Mouse (Mus musculus): ENCODE data around the gene Zfp592. TPM values are rescaled to one million over a fixed set of nuclear protein-coding genes. Genes with fewer than 3 reads are reported as not detected.

Gene Zfp592
- polyA plus RNA-seq, 1 experiment from 2014 or later, result 8.3 TPM

GRCm38 (mm10) chr7:80997776-80998175 is 4.3 kb downstream of the Zfp592 start:
- peaks cover 21% of the 10 kb centered on the region for H3K4me1 ChIP-seq
- H3K27me3 ChIP-seq, result no peaks in the 10 kb centered on the region
- H3K9ac ChIP-seq (replicated peaks), result no peak overlapping the region
- no peaks in the 10 kb centered on the region for H3K36me3 ChIP-seq
- H3K9me3 ChIP-seq, result no peaks in the 10 kb centered on the region
- no peak for ATAC-seq (replicated peaks)
- H3K27ac ChIP-seq (replicated peaks), result no peak overlapping the region
- no peak overlapping the region for H3K4me2 ChIP-seq (replicated peaks)
- H3K4me3 ChIP-seq, result no peak overlapping the region
- WGBS, result 81% methylated on average over 6 of the region's 6 CpGs

- no peaks in the 10 kb centered on the region for H3K36me3 ChIP-seq
- no peak overlapping the region for H3K4me2 ChIP-seq (replicated peaks)
- H3K27ac ChIP-seq (replicated peaks), result no peak overlapping the region
- no peak for ATAC-seq (replicated peaks)
- peaks cover 15% of the 10 kb centered on the region for H3K4me1 ChIP-seq
- no peaks in the 10 kb centered on the region for H3K9me3 ChIP-seq
- H3K9ac ChIP-seq (replicated peaks), result no peak overlapping the region
- H3K27me3 ChIP-seq, result no peaks in the 10 kb centered on the region
- no peak overlapping the region for H3K4me3 ChIP-seq
- 89% methylated on average over 2 of the region's 2 CpGs for WGBS
Observed at GRCm38 (mm10) chr7:80999536-80999935, 6.1 kb downstream of the Zfp592 start.

- H3K4me1 ChIP-seq, result no peaks in the 10 kb centered on the region; the same call in 1 of the 2 replicates
- no peak overlapping the region for H3K4me3 ChIP-seq
- no peak for ATAC-seq (replicated peaks)
- H3K9ac ChIP-seq (replicated peaks), result no peak overlapping the region
- no peaks in the 10 kb centered on the region for H3K27me3 ChIP-seq
- H3K36me3 ChIP-seq, result no peaks in the 10 kb centered on the region
- no peak overlapping the region for H3K4me2 ChIP-seq (replicated peaks)
- no peak overlapping the region for H3K27ac ChIP-seq (replicated peaks)
- 54% methylated on average over 5 of the region's 5 CpGs for WGBS
- no peaks in the 10 kb centered on the region for H3K9me3 ChIP-seq
Observed at GRCm38 (mm10) chr7:81001844-81002243, 8.4 kb downstream of the Zfp592 start.

GRCm38 (mm10) chr7:81004556-81005079 is 11.1 kb downstream of the Zfp592 start:
- Histone ChIP-seq H3K27me3 (no peaks in the 10 kb centered on the region), H3K36me3 (no peaks in the 10 kb centered on the region), H3K4me1 (no peaks in the 10 kb centered on the region; the same call in 1 of the 2 replicates), H3K4me2 (replicated peaks) (no peak overlapping the region), H3K9ac (replicated peaks) (no peak overlapping the region), H3K27ac (replicated peaks) (no peak overlapping the region), H3K9me3 (no peaks in the 10 kb centered on the region), H3K4me3 (no peak overlapping the region)
- no peak for ATAC-seq (replicated peaks)
- WGBS, result 87% methylated on average over 3 of the region's 3 CpGs

- Histone ChIP-seq H3K9ac (replicated peaks) (no peak overlapping the region), H3K27me3 (no peaks in the 10 kb centered on the region), H3K9me3 (no peaks in the 10 kb centered on the region), H3K4me2 (replicated peaks) (no peak overlapping the region), H3K4me3 (no peak overlapping the region), H3K27ac (replicated peaks) (no peak overlapping the region), H3K36me3 (peaks cover 6% of the 10 kb centered on the region), H3K4me1 (no peaks in the 10 kb centered on the region; the same call in 1 of the 2 replicates)
- ATAC-seq (replicated peaks), result no peak
- WGBS, result 65% methylated on average over 1 of the region's 1 CpGs
Observed at GRCm38 (mm10) chr7:81005969-81006368, 12.5 kb downstream of the Zfp592 start.

- ATAC-seq (replicated peaks), result no peak
- no peak overlapping the region for H3K27ac ChIP-seq (replicated peaks)
- no peaks in the 10 kb centered on the region for H3K9me3 ChIP-seq
- no peaks in the 10 kb centered on the region; the same call in 1 of the 2 replicates for H3K4me1 ChIP-seq
- H3K27me3 ChIP-seq, result no peaks in the 10 kb centered on the region
- H3K4me2 ChIP-seq (replicated peaks), result no peak overlapping the region
- H3K9ac ChIP-seq (replicated peaks), result no peak overlapping the region
- H3K36me3 ChIP-seq, result peaks cover 15% of the 10 kb centered on the region
- H3K4me3 ChIP-seq, result no peak overlapping the region
- WGBS, result 85% methylated on average over 3 of the region's 3 CpGs
Observed at GRCm38 (mm10) chr7:81008285-81008684, 14.8 kb downstream of the Zfp592 start.

- H3K4me3 ChIP-seq, result no peak overlapping the region
- WGBS, result 96% methylated on average over 3 of the region's 3 CpGs
- H3K36me3 ChIP-seq, result peaks cover 15% of the 10 kb centered on the region
- H3K4me2 ChIP-seq (replicated peaks), result no peak overlapping the region
- no peaks in the 10 kb centered on the region; the same call in 1 of the 2 replicates for H3K4me1 ChIP-seq
- H3K27me3 ChIP-seq, result no peaks in the 10 kb centered on the region
- no peak overlapping the region for H3K9ac ChIP-seq (replicated peaks)
- no peaks in the 10 kb centered on the region for H3K9me3 ChIP-seq
- ATAC-seq (replicated peaks), result no peak
- H3K27ac ChIP-seq (replicated peaks), result no peak overlapping the region
Observed at GRCm38 (mm10) chr7:81011576-81011975, 18.1 kb downstream of the Zfp592 start.

- Histone ChIP-seq H3K9me3 (no peaks in the 10 kb centered on the region), H3K4me2 (replicated peaks) (no peak overlapping the region), H3K4me1 (no peaks in the 10 kb centered on the region), H3K4me3 (no peak overlapping the region), H3K27ac (replicated peaks) (no peak overlapping the region), H3K9ac (replicated peaks) (no peak overlapping the region), H3K36me3 (peaks cover 23% of the 10 kb centered on the region), H3K27me3 (no peaks in the 10 kb centered on the region)
- ATAC-seq (replicated peaks), result no peak
- WGBS, result 46% methylated on average over 11 of the region's 11 CpGs
Observed at GRCm38 (mm10) chr7:81020307-81020706, 26.8 kb downstream of the Zfp592 start.

- H3K9ac ChIP-seq (replicated peaks), result no peak overlapping the region
- ATAC-seq (replicated peaks), result no peak
- H3K27me3 ChIP-seq, result no peaks in the 10 kb centered on the region
- H3K4me2 ChIP-seq (replicated peaks), result no peak overlapping the region
- H3K27ac ChIP-seq (replicated peaks), result no peak overlapping the region
- no peak overlapping the region for H3K4me3 ChIP-seq
- H3K36me3 ChIP-seq, result peaks cover 35% of the 10 kb centered on the region
- H3K9me3 ChIP-seq, result no peaks in the 10 kb centered on the region
- no peaks in the 10 kb centered on the region for H3K4me1 ChIP-seq
Observed at GRCm38 (mm10) chr7:81022731-81023130, 29.2 kb downstream of the Zfp592 start.

GRCm38 (mm10) chr7:81024118-81024517 is 30.6 kb downstream of the Zfp592 start:
- 65% methylated on average over 5 of the region's 5 CpGs for WGBS
- Histone ChIP-seq H3K27ac (replicated peaks) (no peak overlapping the region), H3K36me3 (peaks cover 39% of the 10 kb centered on the region), H3K4me3 (no peak overlapping the region), H3K9me3 (no peaks in the 10 kb centered on the region), H3K4me1 (no peaks in the 10 kb centered on the region), H3K4me2 (replicated peaks) (no peak overlapping the region), H3K27me3 (no peaks in the 10 kb centered on the region), H3K9ac (replicated peaks) (no peak overlapping the region)
- no peak for ATAC-seq (replicated peaks)

GRCm38 (mm10) chr7:81024651-81025050 is 31.2 kb downstream of the Zfp592 start:
- Histone ChIP-seq H3K9ac (replicated peaks) (no peak overlapping the region), H3K4me3 (no peak overlapping the region), H3K27me3 (no peaks in the 10 kb centered on the region), H3K9me3 (no peaks in the 10 kb centered on the region), H3K27ac (replicated peaks) (no peak overlapping the region), H3K4me2 (replicated peaks) (no peak overlapping the region), H3K4me1 (no peaks in the 10 kb centered on the region), H3K36me3 (peaks cover 45% of the 10 kb centered on the region)
- WGBS, result 94% methylated on average over 9 of the region's 9 CpGs
- ATAC-seq (replicated peaks), result no peak

GRCm38 (mm10) chr7:81025751-81026150 is 32.3 kb downstream of the Zfp592 start:
- H3K4me1 ChIP-seq, result no peaks in the 10 kb centered on the region
- no peak overlapping the region for H3K4me3 ChIP-seq
- no peaks in the 10 kb centered on the region for H3K27me3 ChIP-seq
- no peak overlapping the region for H3K9ac ChIP-seq (replicated peaks)
- H3K4me2 ChIP-seq (replicated peaks), result no peak overlapping the region
- H3K27ac ChIP-seq (replicated peaks), result no peak overlapping the region
- H3K9me3 ChIP-seq, result no peaks in the 10 kb centered on the region
- peaks cover 54% of the 10 kb centered on the region for H3K36me3 ChIP-seq
- 95% methylated on average over 2 of the region's 2 CpGs for WGBS
- no peak for ATAC-seq (replicated peaks)

GRCm38 (mm10) chr7:81039711-81040110 is 46.2 kb downstream of the Zfp592 start:
- no peak for ATAC-seq (replicated peaks)
- Histone ChIP-seq H3K27me3 (no peaks in the 10 kb centered on the region), H3K4me2 (replicated peaks) (no peak overlapping the region), H3K27ac (replicated peaks) (no peak overlapping the region), H3K36me3 (peaks cover 63% of the 10 kb centered on the region), H3K9ac (replicated peaks) (no peak overlapping the region), H3K4me1 (no peaks in the 10 kb centered on the region), H3K4me3 (no peak overlapping the region), H3K9me3 (no peaks in the 10 kb centered on the region)
- WGBS, result 86% methylated on average over 2 of the region's 2 CpGs

All from forebrain, embryonic 15.5 days (tissue).